Mouse (Mus musculus) liver, embryonic 14.5 days (tissue): ENCODE measurements around the gene Gng7.

Experiments used
- CTCF ChIP-seq: IDR thresholded peaks from 2 replicates; pipeline ENCODE4 v1.5.1; 2016; ENCODE audit warnings: antibody characterized with exemption, low read depth, control low read depth
- EP300 ChIP-seq: IDR thresholded peaks from 2 replicates; pipeline ENCODE4 v1.6.1; 2016; ENCODE audit warnings: antibody characterized with exemption, low read depth

- TF ChIP-seq CTCF (no peak), EP300 (no peak)
Observed at GRCm38 (mm10) chr10:81000197-81001062, 14.3 kb downstream of the Gng7 start.
